Mouse (Mus musculus) heart, postnatal 0 days (tissue): ENCODE results near the gene Dnm3.

Experiments used
- CTCF ChIP-seq: IDR thresholded peaks from 2 replicates; pipeline ENCODE4 v1.5.1; 2016; ENCODE audit warnings: antibody characterized with exemption, control low read depth, low read depth
- EP300 ChIP-seq: IDR thresholded peaks from 2 replicates; pipeline ENCODE4 v1.6.1; 2016; ENCODE audit warnings: antibody characterized with exemption, low read depth

DNA sequence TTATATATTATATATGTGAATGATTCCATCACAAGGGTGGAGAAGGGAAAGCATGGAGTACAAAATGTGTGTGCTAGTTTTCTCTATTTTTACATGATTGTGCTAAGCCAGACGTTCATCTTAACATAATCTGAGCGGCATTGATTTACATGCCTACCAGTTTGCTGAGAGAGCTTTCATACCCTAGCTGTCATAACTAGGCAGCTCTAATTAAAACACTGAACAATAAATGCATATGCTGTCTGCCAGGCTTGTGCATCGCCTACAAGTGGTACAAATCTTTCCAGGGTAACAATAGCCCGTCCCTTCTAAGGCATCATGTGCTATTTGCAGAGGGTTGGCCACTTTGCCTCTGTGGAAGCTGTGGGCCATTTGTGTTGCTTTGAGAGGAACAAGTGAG is 124.0 kb downstream of the Dnm3 start:
- TF ChIP-seq CTCF (no peak), EP300 (no peak)
